In genomic region chr4:128374051-128374450, GRCm38 (mm10) we compare ENCODE assay signal across 27 mouse cellular contexts.
DNase-seq lines count a peak whose midpoint lies in the region; ATAC-seq and TF ChIP-seq lines count a peak whose summit lies in the region.
"Had no signal": no experiment of that assay in that cellular context is flagged by ENCODE, and none has a peak within 500 bp of the region (broad histone marks: within the 10 kb centered on the region; RNA-seq: fewer than 3 reads in every experiment).

No protein-coding gene starts in this region.

- no peak overlapping the region for H3K4me2 ChIP-seq in hindbrain, postnatal 0 days (ENCODE audit: low read depth, low read length)
- H3K4me2 ChIP-seq in hindbrain, embryonic 12.5 days (replicated peaks), result no peak overlapping the region
- H3K4me2 ChIP-seq: embryonic facial prominence, embryonic 13.5 days; forebrain, embryonic 12.5 days; forebrain, embryonic 15.5 days; heart, embryonic 12.5 days; heart, embryonic 15.5 days had no signal

- no peak overlapping the region for H3K4me3 ChIP-seq in hindbrain, postnatal 0 days (ENCODE audit: low read length)
- no peak overlapping the region for H3K4me3 ChIP-seq in hindbrain, embryonic 12.5 days
- H3K4me3 ChIP-seq: embryonic facial prominence, embryonic 10.5 days; embryonic facial prominence, embryonic 13.5 days; erythroblast, embryonic 14.5 days; forebrain, embryonic 12.5 days; forebrain, embryonic 15.5 days; heart, embryonic 12.5 days; heart, embryonic 15.5 days; hindbrain, embryonic 10.5 days had no signal

- WGBS in hindbrain, postnatal 0 days, result 57% methylated on average over 5 of the region's 5 CpGs
- 93% methylated on average over 5 of the region's 5 CpGs for WGBS in hindbrain, embryonic 12.5 days

- TF ChIP-seq POLR2A in brain, embryonic 14.5 days (IDR thresholded peaks at IDR 0.05; ENCODE audit: borderline replicate concordance, extremely low read depth, insufficient read depth, insufficient read length, poor library complexity, severe bottlenecking), result no peak

- no peaks in the 10 kb centered on the region for H3K27me3 ChIP-seq in hindbrain, postnatal 0 days (ENCODE audit: insufficient read depth, low read length)
- H3K27me3 ChIP-seq in hindbrain, embryonic 12.5 days, result no peaks in the 10 kb centered on the region
- H3K27me3 ChIP-seq: embryonic facial prominence, embryonic 13.5 days; forebrain, embryonic 12.5 days; forebrain, embryonic 15.5 days; heart, embryonic 12.5 days; heart, embryonic 15.5 days had no signal

- no peak for TF ChIP-seq CTCF in hindbrain, postnatal 0 days (IDR thresholded peaks at IDR 0.05; ENCODE audit: low read depth)
- TF ChIP-seq CTCF in brain, embryonic 14.5 days (IDR thresholded peaks at IDR 0.05; ENCODE audit: borderline replicate concordance, extremely low read depth, insufficient read depth, insufficient read length), result no peak

- DNase-seq in cerebellum, adult 9-10 months, result peak; percentile 27
- peak; percentile 12 for DNase-seq in hindbrain, postnatal 0 days (ENCODE audit: low spot score)
- peak; percentile 20 for DNase-seq in brain, embryonic 14.5 days (ENCODE audit: low read depth)
- DNase-seq in cerebellum, postnatal 14 days, result peak; percentile 45 to 74
- no peak for DNase-seq in embryo, embryonic 11 days
- DNase-seq: adrenal gland, adult 2 months; adrenal gland, postnatal 14 days; gastrocnemius, postnatal 25 days; heart, adult 18-20 months; heart, postnatal 10 days; heart, postnatal 36 days; kidney, adult 18-20 months; kidney, adult 9 months had no signal

- H3K9ac ChIP-seq in hindbrain, postnatal 0 days (replicated peaks; ENCODE audit: low read length), result no peak overlapping the region
- no peak overlapping the region for H3K9ac ChIP-seq in hindbrain, embryonic 12.5 days
- H3K9ac ChIP-seq: embryonic facial prominence, embryonic 13.5 days; forebrain, embryonic 12.5 days; forebrain, embryonic 15.5 days; heart, embryonic 12.5 days; heart, embryonic 15.5 days had no signal

- no peaks in the 10 kb centered on the region; the same call in 1 of the 2 replicates for H3K4me1 ChIP-seq in hindbrain, postnatal 0 days (ENCODE audit: insufficient read depth, low read length)
- no peaks in the 10 kb centered on the region for H3K4me1 ChIP-seq in hindbrain, embryonic 12.5 days
- H3K4me1 ChIP-seq: embryonic facial prominence, embryonic 10.5 days; embryonic facial prominence, embryonic 13.5 days; forebrain, embryonic 12.5 days; heart, embryonic 12.5 days; heart, embryonic 15.5 days; hindbrain, embryonic 10.5 days had no signal

- H3K36me3 ChIP-seq in hindbrain, postnatal 0 days (ENCODE audit: insufficient read depth, low read length), result peaks cover 32% of the 10 kb centered on the region
- H3K36me3 ChIP-seq in hindbrain, embryonic 12.5 days, result peaks cover 10% of the 10 kb centered on the region; the same call in 1 of the 2 replicates
- H3K36me3 ChIP-seq: embryonic facial prominence, embryonic 10.5 days; embryonic facial prominence, embryonic 13.5 days; forebrain, embryonic 12.5 days; heart, embryonic 12.5 days; heart, embryonic 15.5 days; hindbrain, embryonic 10.5 days had no signal

- ATAC-seq in cerebellum, adult (ENCODE audit: insufficient number of reproducible peaks, low FRiP score, low TSS enrichment), result no peak
- no peak for ATAC-seq in hindbrain, postnatal 0 days
- no peak for ATAC-seq in hindbrain, embryonic 12.5 days (ENCODE audit: low FRiP score)
- ATAC-seq: CD4-positive, CD25-positive, alpha-beta regulatory T cell, adult 4 months; forebrain, embryonic 15.5 days; hindbrain, embryonic 16.5 days; inflammation-experienced regulatory T-cells, adult 6 months; intestine, embryonic 16.5 days had no signal

- no peak overlapping the region for H3K27ac ChIP-seq in hindbrain, postnatal 0 days
- no peak overlapping the region for H3K27ac ChIP-seq in hindbrain, embryonic 12.5 days
- H3K27ac ChIP-seq: embryonic facial prominence, embryonic 10.5 days; embryonic facial prominence, embryonic 13.5 days; forebrain, embryonic 12.5 days; forebrain, embryonic 15.5 days; heart, embryonic 15.5 days; hindbrain, embryonic 10.5 days had no signal

- no peaks in the 10 kb centered on the region for H3K9me3 ChIP-seq in hindbrain, postnatal 0 days (ENCODE audit: low read length)
- no peaks in the 10 kb centered on the region for H3K9me3 ChIP-seq in hindbrain, embryonic 12.5 days (replicated peaks)
- H3K9me3 ChIP-seq: embryonic facial prominence, embryonic 10.5 days; embryonic facial prominence, embryonic 13.5 days; forebrain, embryonic 12.5 days; forebrain, embryonic 15.5 days; heart, embryonic 12.5 days; heart, embryonic 15.5 days; hindbrain, embryonic 10.5 days had no signal
